ENCODE assay signal across 8 mouse cellular contexts in the genomic region with DNA sequence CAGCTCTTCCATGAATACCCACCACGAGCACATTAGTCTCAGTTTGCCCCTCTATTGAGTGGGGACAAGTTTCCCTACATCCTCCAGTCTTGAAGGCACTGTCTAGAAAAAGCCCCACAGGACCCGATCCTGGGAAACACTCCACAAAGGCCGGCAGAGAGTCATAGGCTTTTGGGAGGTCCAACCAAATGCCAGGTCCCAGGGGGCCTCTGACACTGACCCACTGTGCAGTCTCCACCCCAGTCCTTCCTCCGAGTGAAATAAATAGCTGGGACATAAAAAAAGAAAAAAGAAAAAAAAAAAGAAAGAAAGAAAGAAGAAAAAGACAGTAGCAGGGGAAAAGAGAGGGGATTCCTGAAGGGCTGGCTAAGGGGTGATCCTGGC. TPM values are rescaled to one million over a fixed set of nuclear protein-coding genes. Genes with fewer than 3 reads are reported as not detected.
DNase-seq lines count a peak whose midpoint lies in the region; ATAC-seq and TF ChIP-seq lines count a peak whose summit lies in the region.

No protein-coding gene starts in this region.

- H3K9me3 ChIP-seq in ES-Bruce4 (replicated peaks; ENCODE audit: control insufficient read depth, insufficient read depth, low read length, poor library complexity, severe bottlenecking): no peaks in the 10 kb centered on the region
- H3K9me3 ChIP-seq in hindbrain, embryonic 14.5 days (ENCODE audit: control insufficient read depth, low read length): no peaks in the 10 kb centered on the region
- H3K9me3 ChIP-seq in liver, embryonic 14.5 days (ENCODE audit: control insufficient read depth, low read length): no peaks in the 10 kb centered on the region

- no peak for TF ChIP-seq EP300 in ES-Bruce4 (IDR thresholded peaks at IDR 0.05; ENCODE audit: insufficient read depth, low read depth, low read length)
- no peak for TF ChIP-seq EP300 in liver, embryonic 14.5 days (IDR thresholded peaks at IDR 0.05; ENCODE audit: low read depth)

- 9% methylated on average over 4 of the region's 4 CpGs for WGBS in hindbrain, embryonic 14.5 days
- WGBS in liver, embryonic 14.5 days (ENCODE audit: insufficient replicate concordance): 19% methylated on average over 4 of the region's 4 CpGs

- ATAC-seq in hindbrain, embryonic 14.5 days (ENCODE audit: low FRiP score): no peak
- ATAC-seq in liver, embryonic 14.5 days (ENCODE audit: insufficient read depth): no peak

- H3K27ac ChIP-seq in gastrocnemius, adult 2 months: peak overlapping the region; percentile 72
- H3K27ac ChIP-seq in ES-Bruce4 (ENCODE audit: insufficient read depth, low read length): no peak overlapping the region
- no peak overlapping the region for H3K27ac ChIP-seq in hindbrain, embryonic 14.5 days
- H3K27ac ChIP-seq in liver, embryonic 14.5 days: no peak overlapping the region

- intact Hi-C loops in gastrocnemius, adult 2 months (cut with DNase I): no loop called here
- intact Hi-C loops in left cerebral cortex, postnatal 36 days (cut with DNase I): no loop called here

- H3K4me2 ChIP-seq in hindbrain, embryonic 14.5 days (replicated peaks): peak overlapping the region; percentile 83
- H3K4me2 ChIP-seq in liver, embryonic 14.5 days (ENCODE audit: low read depth): peak overlapping the region; percentile 56

- DNase-seq in gastrocnemius, adult 2 months: no peak
- no peak for DNase-seq in gastrocnemius, adult 18-20 months (ENCODE audit: low spot score)
- no peak for DNase-seq in hindbrain, embryonic 14.5 days (ENCODE audit: low spot score)
- DNase-seq in liver, embryonic 14.5 days (ENCODE audit: low read depth in 3 of 3, low spot score in 3 of 3): no peak
- no peak for DNase-seq in cerebellum, adult 11 months
- no peak for DNase-seq in right cerebral cortex, postnatal 10 days (ENCODE audit: low spot score in 2 of 2)
- no peak for DNase-seq in left cerebral cortex, postnatal 36 days (ENCODE audit: low spot score in 2 of 2)

- no peak for TF ChIP-seq POLR2A in ES-Bruce4 (IDR thresholded peaks at IDR 0.05; ENCODE audit: insufficient read depth, low read length)

- H3K36me3 ChIP-seq in ES-Bruce4 (ENCODE audit: control insufficient read depth, insufficient read depth, low read length, poor library complexity, severe bottlenecking): no peaks in the 10 kb centered on the region
- H3K36me3 ChIP-seq in hindbrain, embryonic 14.5 days (replicated peaks; ENCODE audit: control insufficient read depth, insufficient read depth): no peaks in the 10 kb centered on the region
- no peaks in the 10 kb centered on the region for H3K36me3 ChIP-seq in liver, embryonic 14.5 days (replicated peaks; ENCODE audit: control insufficient read depth, insufficient read depth, low read depth)

- no peak for TF ChIP-seq CTCF in gastrocnemius, adult 2 months (IDR thresholded peaks at IDR 0.05)
- TF ChIP-seq CTCF in ES-Bruce4 (IDR thresholded peaks at IDR 0.05; ENCODE audit: low read depth, low read length): no peak
- TF ChIP-seq CTCF in liver, embryonic 14.5 days (IDR thresholded peaks at IDR 0.05; ENCODE audit: low read depth): no peak

- no peaks in the 10 kb centered on the region for H3K27me3 ChIP-seq in ES-Bruce4 (ENCODE audit: control insufficient read depth, insufficient read depth, low read length, poor library complexity, severe bottlenecking)
- peaks cover 11% of the 10 kb centered on the region; the same call in 1 of the 2 replicates for H3K27me3 ChIP-seq in hindbrain, embryonic 14.5 days (ENCODE audit: control insufficient read depth, insufficient read depth, low read length)
- peaks cover 15% of the 10 kb centered on the region for H3K27me3 ChIP-seq in liver, embryonic 14.5 days (ENCODE audit: control insufficient read depth, insufficient read depth, low read length)

- peak overlapping the region; percentile 70 for H3K9ac ChIP-seq in ES-Bruce4 (ENCODE audit: low read depth, poor library complexity, severe bottlenecking)
- no peak overlapping the region for H3K9ac ChIP-seq in hindbrain, embryonic 14.5 days
- no peak overlapping the region for H3K9ac ChIP-seq in liver, embryonic 14.5 days (replicated peaks)

- H3K4me1 ChIP-seq in ES-Bruce4 (ENCODE audit: control insufficient read depth, insufficient read depth, low read length): no peaks in the 10 kb centered on the region
- 0 out of 2 replicates have a peak, but pooled peaks cover 17% of the 10 kb centered on the region for H3K4me1 ChIP-seq in hindbrain, embryonic 14.5 days (replicated peaks; ENCODE audit: control insufficient read depth, insufficient read depth, low read length)
- H3K4me1 ChIP-seq in liver, embryonic 14.5 days (replicated peaks; ENCODE audit: control insufficient read depth in 2 of 2, insufficient read depth in 2 of 2, low read length in 1 of 2): no peaks in the 10 kb centered on the region; a peak in 1 of 4 replicates

- peak overlapping the region; percentile 72 for H3K4me3 ChIP-seq in gastrocnemius, adult 2 months
- H3K4me3 ChIP-seq in ES-Bruce4 (ENCODE audit: low read depth, low read length): peak overlapping the region; percentile 66; the same call in 1 of the 2 replicates
- H3K4me3 ChIP-seq in hindbrain, embryonic 14.5 days (replicated peaks; ENCODE audit: low read length): peak overlapping the region; percentile 48
- H3K4me3 ChIP-seq in liver, embryonic 14.5 days (ENCODE audit: insufficient read depth in 1 of 2, low read depth in 2 of 2, low read length in 2 of 2): no peak overlapping the region

RNA-seq across cellular contexts. Expression of a gene that starts 0.8 kb away (rescaled TPM):
- total RNA-seq in gastrocnemius, adult 2 months (2021): 10 to 100 TPM in 1 of 2 experiments, 1 to 10 TPM in 1; 5.4 to 10.9 TPM
- total RNA-seq in gastrocnemius, adult 18-20 months (2021): 1 to 10 TPM; 7.7 to 8.9 TPM
- polyA plus RNA-seq in ES-Bruce4 (2011; ENCODE audit: insufficient read depth, insufficient read length, low read depth, missing spikeins): 5.9 and 6.7 TPM in 2 replicates
- 14.7 and 17.8 TPM in 2 replicates for polyA plus RNA-seq in hindbrain, embryonic 14.5 days (2014; fragmentation: Nextera tagmentation; extraction: Ambion mirVana)
- polyA plus RNA-seq in liver, embryonic 14.5 days (2012; rRNA removed): 1.3 and 1.5 TPM in 2 replicates
- polyA plus RNA-seq in liver, embryonic 14.5 days (2014; fragmentation: Nextera tagmentation; extraction: Ambion mirVana): 1.3 and 1.9 TPM in 2 replicates
- 10 to 100 TPM in 1 of 2 experiments, 1 to 10 TPM in 1; 9.8 to 10.9 TPM for total RNA-seq in left cerebral cortex, postnatal 36 days (2021)

RNA-seq across cellular contexts. Expression of a gene that starts 52.2 kb away (rescaled TPM):
- total RNA-seq in gastrocnemius, adult 2 months (2021): 10 to 100 TPM; 79.3 to 86.5 TPM
- total RNA-seq in gastrocnemius, adult 18-20 months (2021): 10 to 100 TPM; 68.9 to 74.1 TPM
- polyA plus RNA-seq in ES-Bruce4 (2011; ENCODE audit: insufficient read depth, insufficient read length, low read depth, missing spikeins): 1,045 and 1,093 TPM in 2 replicates
- 267 and 288 TPM in 2 replicates for polyA plus RNA-seq in hindbrain, embryonic 14.5 days (2014; fragmentation: Nextera tagmentation; extraction: Ambion mirVana)
- 185 and 220 TPM in 2 replicates for polyA plus RNA-seq in liver, embryonic 14.5 days (2012; rRNA removed)
- polyA plus RNA-seq in liver, embryonic 14.5 days (2014; fragmentation: Nextera tagmentation; extraction: Ambion mirVana): 113 and 132 TPM in 2 replicates
- 100 to 1,000 TPM; 222 to 343 TPM for total RNA-seq in left cerebral cortex, postnatal 36 days (2021)

RNA-seq across cellular contexts. Expression of a gene that starts 52.5 kb away (rescaled TPM):
- total RNA-seq in gastrocnemius, adult 2 months (2021): 10 to 100 TPM; 24.1 to 32.1 TPM
- 10 to 100 TPM; 29.2 to 36.9 TPM for total RNA-seq in gastrocnemius, adult 18-20 months (2021)
- polyA plus RNA-seq in ES-Bruce4 (2011; ENCODE audit: insufficient read depth, insufficient read length, low read depth, missing spikeins): 18.3 and 20.3 TPM in 2 replicates
- 39.7 and 44.5 TPM in 2 replicates for polyA plus RNA-seq in hindbrain, embryonic 14.5 days (2014; fragmentation: Nextera tagmentation; extraction: Ambion mirVana)
- 11.0 and 15.0 TPM in 2 replicates for polyA plus RNA-seq in liver, embryonic 14.5 days (2012; rRNA removed)
- polyA plus RNA-seq in liver, embryonic 14.5 days (2014; fragmentation: Nextera tagmentation; extraction: Ambion mirVana): 11.1 and 11.8 TPM in 2 replicates
- total RNA-seq in left cerebral cortex, postnatal 36 days (2021): 10 to 100 TPM; 22.2 to 26.2 TPM

Comparison
In these comparisons a context has a peak if more than half of its experiments do, and no peak if none do; other contexts are left out.
1. H3K4me3 ChIP-seq: peak in gastrocnemius, adult 2 months (single experiment), ES-Bruce4 (single experiment) and hindbrain, embryonic 14.5 days (single experiment); none in liver, embryonic 14.5 days (0 of 2).